Mouse (Mus musculus) cerebellum, adult 8-10 months (tissue): ENCODE measurements around the gene Cdc42se2.

Source experiments
- DNase-seq: peaks from one replicate; pipeline ENCODE4 v3.0.0; 2022

Cdc42se2 gene

GRCm38 (mm10) chr11:54787488-54788474 lies at the start of gene Cdc42se2:
TSS of gene Cdc42se2 (minus strand) at chr11:54787675.
- DNase-seq: peak; percentile 97

- DNase-seq: peak; percentile 32
These were observed 48.6 kb upstream of the Cdc42se2 start for GRCm38 (mm10) chr11:54836106-54836505.

GRCm38 (mm10) chr11:54834596-54834995 lies 47.1 kb upstream of the Cdc42se2 start:
- DNase-seq: no peak

GRCm38 (mm10) chr11:54833833-54834232 lies 46.4 kb upstream of the Cdc42se2 start:
- no peak for DNase-seq

- no peak for DNase-seq
These were observed 39.3 kb upstream of the Cdc42se2 start for GRCm38 (mm10) chr11:54826819-54827218.

- DNase-seq: no peak
These were observed 38.3 kb upstream of the Cdc42se2 start for GRCm38 (mm10) chr11:54825774-54826173.

- no peak for DNase-seq
These were observed 36.0 kb upstream of the Cdc42se2 start for GRCm38 (mm10) chr11:54823467-54823866.

- no peak for DNase-seq
These were observed 32.0 kb upstream of the Cdc42se2 start for GRCm38 (mm10) chr11:54819489-54819888.

- no peak for DNase-seq
These were observed 30.0 kb upstream of the Cdc42se2 start for GRCm38 (mm10) chr11:54817449-54817848.

GRCm38 (mm10) chr11:54815659-54816058 lies 28.2 kb upstream of the Cdc42se2 start:
- no peak for DNase-seq

GRCm38 (mm10) chr11:54812812-54813516 lies 25.5 kb upstream of the Cdc42se2 start:
- no peak for DNase-seq

GRCm38 (mm10) chr11:54812314-54812713 lies 24.8 kb upstream of the Cdc42se2 start:
- no peak for DNase-seq

- DNase-seq: no peak
These were observed 23.6 kb upstream of the Cdc42se2 start for GRCm38 (mm10) chr11:54811054-54811453.

GRCm38 (mm10) chr11:54809582-54809981 lies 22.1 kb upstream of the Cdc42se2 start:
- no peak for DNase-seq

- no peak for DNase-seq
These were observed 20.7 kb upstream of the Cdc42se2 start for GRCm38 (mm10) chr11:54808177-54808576.

- no peak for DNase-seq
These were observed 20.2 kb upstream of the Cdc42se2 start for GRCm38 (mm10) chr11:54807669-54808068.

GRCm38 (mm10) chr11:54806891-54807290 lies 19.4 kb upstream of the Cdc42se2 start:
- DNase-seq: no peak

GRCm38 (mm10) chr11:54805196-54805595 lies 17.7 kb upstream of the Cdc42se2 start:
- DNase-seq: no peak

- DNase-seq: no peak
These were observed 15.1 kb upstream of the Cdc42se2 start for GRCm38 (mm10) chr11:54802621-54803020.

GRCm38 (mm10) chr11:54801791-54802558 lies 14.5 kb upstream of the Cdc42se2 start:
- DNase-seq: no peak

- no peak for DNase-seq
These were observed 9.1 kb upstream of the Cdc42se2 start for GRCm38 (mm10) chr11:54796551-54796950.

- DNase-seq: no peak
These were observed 7.2 kb upstream of the Cdc42se2 start for GRCm38 (mm10) chr11:54794678-54795077.

- DNase-seq: no peak
These were observed 5.7 kb upstream of the Cdc42se2 start for GRCm38 (mm10) chr11:54793173-54793572.
